Mouse (Mus musculus) 3134 (cell line): ENCODE measurements around the gene Gpatch2l.

Source experiments
- DNase-seq: peaks from one replicate; pipeline ENCODE4 v3.0.0-alpha.2; 2011; ENCODE audit warnings: low spot score; ENCODE audit not compliant: insufficient read length; ENCODE audit errors: extremely low read depth

Gpatch2l gene

DNA sequence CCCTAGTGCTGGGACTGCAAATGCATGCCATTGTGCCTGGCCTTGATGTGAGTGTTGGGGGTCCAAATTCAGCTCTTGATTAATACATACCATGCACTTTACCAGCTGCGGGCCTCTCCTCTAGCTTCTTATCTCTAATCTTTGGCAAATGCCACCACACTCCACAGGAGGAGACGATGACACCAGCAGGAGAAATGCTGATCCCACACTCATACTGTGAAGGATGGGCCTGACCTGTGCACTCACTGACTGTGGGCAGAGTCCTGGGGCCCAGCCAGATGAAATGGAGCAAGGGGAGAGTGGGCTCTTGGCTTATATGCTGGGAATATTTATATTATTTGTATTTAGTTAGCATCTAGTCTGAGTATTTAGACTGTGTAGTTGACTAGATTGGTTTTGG is 34.8 kb downstream of the Gpatch2l start:
- DNase-seq, result no peak

DNA sequence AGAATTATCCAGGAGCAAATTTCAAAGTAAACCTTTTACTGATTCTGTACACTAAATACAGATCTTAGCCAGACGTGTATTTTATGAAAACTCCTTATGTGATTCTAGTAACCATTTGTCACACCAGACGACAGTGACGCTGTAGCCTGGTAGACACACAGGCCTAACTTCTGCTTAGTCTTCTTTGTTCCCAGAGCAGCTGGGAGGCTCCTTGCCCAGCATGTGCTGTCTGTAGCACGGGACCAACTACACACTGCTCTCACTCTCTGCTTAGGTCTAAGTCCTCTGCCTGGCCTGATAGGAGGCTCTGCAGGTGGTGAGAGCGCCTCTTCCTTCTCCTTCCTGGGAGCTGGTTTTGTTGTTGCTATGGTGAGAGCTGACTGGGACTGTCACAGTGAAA is 35.2 kb downstream of the Gpatch2l start:
- no peak for DNase-seq

GRCm38 (mm10) chr12:86280000-86280399 is 38.3 kb downstream of the Gpatch2l start:
- DNase-seq, result no peak

GRCm38 (mm10) chr12:86285704-86286103 is 44.0 kb downstream of the Gpatch2l start:
- DNase-seq, result no peak

DNA sequence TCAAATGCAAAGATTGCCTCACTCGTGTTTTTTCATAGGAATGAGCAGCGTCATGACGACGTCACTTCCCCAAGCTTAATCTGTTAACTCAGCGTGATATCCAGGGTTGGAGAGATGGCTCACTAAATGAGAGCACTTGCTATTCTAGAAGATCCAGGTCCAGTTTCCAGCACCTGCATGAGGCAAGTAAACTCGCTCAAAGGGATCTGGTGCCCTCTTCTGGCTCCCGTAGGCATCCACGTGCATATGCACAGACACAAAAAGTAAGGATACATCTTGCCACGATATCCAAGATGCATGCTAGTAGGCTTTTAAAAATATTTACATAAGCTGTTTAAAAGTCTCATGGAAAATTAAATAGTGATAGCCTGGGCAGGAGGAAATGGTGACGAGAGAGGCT is 55.8 kb downstream of the Gpatch2l start:
- no peak for DNase-seq

DNA sequence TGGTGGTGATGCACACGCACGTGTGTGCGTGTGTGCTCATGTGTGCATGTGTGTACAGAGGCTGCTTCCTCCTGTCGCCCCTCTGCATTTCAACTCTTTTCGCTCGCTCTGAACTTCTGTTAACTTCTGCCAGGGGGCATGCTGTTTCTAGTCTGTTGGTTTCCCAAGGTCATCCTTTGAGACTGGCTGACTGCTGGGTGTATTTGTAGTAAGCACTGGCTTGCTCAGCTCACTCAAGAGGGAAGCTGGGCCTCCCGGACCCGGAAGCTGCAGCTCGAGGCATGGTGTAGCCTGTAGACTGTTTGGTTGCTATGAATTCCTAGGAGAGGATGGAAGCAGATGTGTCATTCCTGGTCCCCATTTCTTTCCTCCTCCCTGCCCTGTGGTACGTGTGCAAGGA is 61.3 kb downstream of the Gpatch2l start:
- no peak for DNase-seq

DNA sequence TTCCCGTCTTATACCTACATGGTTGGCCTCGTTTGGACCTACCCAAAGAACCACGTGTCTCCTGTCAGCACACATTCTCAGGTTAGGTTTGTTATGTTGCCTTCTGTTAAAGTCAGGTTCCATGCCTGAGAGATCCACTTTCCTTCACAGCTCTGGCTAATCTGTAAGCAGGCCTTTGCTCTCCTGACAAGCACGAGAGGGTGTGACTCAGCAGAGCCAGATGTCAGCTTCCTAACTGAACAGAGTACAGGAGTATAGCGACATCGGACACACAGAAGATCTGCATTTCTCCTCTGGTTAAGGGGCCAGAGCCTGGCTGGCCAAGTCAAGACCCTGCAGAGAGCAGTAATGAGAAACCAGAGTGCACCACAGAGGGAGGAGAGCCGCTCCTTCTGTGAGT is 63.4 kb downstream of the Gpatch2l start:
- no peak for DNase-seq

- no peak for DNase-seq
Observed at GRCm38 (mm10) chr12:86305635-86306243, 64.1 kb downstream of the Gpatch2l start.

DNA sequence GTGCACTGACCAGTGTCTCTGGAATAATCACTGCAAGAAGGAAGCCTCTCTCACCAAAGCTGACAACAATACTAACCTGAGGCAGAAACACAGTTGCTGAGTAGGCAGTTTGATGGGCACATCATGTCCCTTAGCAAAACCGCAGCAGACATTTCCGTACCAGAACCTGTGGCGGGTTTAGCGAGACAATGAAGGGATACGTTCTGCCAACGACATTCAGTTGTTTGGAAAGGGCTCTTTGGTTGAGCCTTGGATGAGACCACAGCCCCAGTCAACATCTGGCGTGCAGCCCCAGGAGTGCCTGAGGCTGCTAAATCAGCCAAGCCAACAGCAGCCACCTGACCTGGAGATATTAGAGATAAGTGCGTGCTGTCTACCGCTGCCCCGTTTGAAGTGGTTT is 67.8 kb downstream of the Gpatch2l start:
- no peak for DNase-seq

DNA sequence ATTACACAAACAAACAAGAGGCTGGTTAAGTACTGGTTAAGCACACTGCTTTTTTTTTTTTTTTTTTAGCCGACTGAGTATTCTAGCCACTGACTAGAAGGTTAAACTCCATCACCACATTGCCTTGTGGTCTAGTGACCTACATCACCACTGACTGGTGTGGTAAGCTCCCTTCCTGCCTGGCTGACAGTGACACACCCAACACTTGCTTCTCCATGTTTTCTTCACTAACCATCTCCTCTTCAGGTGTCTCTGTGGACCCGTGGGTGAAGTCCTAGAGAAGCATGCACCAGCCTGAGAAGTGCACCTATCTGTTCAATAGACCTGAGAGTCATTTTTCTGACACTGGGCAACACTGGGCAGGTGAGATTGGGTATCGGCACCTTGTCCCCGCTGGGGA is 68.2 kb downstream of the Gpatch2l start:
- DNase-seq, result no peak

DNA sequence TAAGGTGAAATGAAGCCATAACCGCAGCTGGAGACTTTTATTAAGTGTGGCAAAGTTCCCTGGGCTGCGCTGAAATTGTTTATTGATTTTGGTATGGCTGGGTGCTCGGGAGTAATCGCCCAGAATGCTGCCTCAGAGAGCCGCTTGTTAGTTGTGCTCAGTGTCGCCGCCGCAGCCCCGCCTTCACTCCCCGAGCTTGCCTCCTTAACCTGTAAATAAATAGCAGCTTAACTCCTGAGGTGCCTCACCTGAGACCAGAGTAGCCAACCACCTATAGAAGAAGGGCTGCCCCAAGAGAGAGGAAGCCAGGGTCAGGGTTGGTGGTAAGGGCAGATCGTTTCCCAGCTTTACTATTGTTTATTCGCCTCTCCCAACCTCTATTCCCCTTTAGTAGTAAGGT is 79.0 kb downstream of the Gpatch2l start:
- no peak for DNase-seq

DNA sequence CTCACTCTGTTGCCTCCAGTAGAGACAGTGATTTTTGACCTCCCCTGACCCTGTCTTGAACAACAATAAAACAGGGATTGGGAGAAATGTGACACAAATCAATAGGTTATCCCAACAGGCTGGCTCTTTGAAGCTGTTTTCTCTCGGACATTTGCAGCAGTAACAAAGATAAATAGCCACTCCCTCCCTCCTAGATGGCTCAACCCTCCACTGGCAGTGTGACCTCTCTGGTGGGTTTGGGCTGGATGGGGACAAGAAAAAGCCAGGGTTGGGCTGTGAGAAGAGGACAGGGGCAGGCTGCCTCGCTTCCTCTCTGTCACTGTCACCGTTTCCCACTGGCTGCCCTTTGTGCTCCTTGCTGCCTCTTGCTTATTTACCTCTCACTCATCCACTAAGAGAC is 82.6 kb downstream of the Gpatch2l start:
- DNase-seq, result no peak

DNA sequence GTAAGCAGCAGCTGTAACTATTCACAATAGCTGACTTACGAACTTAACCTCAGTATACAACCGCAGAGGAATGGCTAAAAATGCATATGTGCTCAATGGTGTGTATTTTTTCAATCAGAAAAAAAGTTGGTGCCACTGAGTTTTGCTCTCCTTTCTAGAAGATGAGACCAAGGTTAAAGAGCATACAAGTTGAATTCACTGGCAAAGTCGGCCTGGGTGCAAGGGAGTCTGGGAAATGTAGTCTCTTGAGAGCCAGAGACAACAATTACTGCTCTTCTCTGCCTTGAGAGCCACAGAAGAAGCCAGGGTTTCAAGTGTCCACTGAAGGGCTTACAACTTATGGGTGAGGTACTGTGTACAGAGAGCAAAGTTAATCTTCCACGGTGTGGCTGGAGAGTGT is 88.2 kb downstream of the Gpatch2l start:
- no peak for DNase-seq

GRCm38 (mm10) chr12:86330684-86331083 is 89.0 kb downstream of the Gpatch2l start:
- no peak for DNase-seq

- no peak for DNase-seq
Observed at GRCm38 (mm10) chr12:86331248-86331647, 89.6 kb downstream of the Gpatch2l start.

DNA sequence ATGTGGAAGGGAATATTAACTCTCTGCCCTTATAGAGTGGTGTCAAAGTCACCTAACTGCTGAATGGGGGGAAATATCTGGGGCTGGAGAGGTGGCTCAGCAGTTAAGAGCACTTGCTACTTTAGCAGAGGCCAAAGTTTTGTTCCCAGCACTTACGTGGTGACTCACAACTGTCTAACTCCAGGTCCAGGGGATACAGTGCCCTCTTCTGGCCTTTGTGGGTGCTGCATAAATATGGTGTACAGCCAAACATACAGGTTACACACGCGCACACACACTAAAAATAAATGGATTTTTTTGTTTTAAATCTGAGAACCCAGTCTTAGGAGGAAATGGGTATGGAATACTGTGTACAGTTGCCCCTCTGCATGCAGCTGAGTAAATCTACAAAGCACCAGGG is 94.6 kb downstream of the Gpatch2l start:
- no peak for DNase-seq

DNA sequence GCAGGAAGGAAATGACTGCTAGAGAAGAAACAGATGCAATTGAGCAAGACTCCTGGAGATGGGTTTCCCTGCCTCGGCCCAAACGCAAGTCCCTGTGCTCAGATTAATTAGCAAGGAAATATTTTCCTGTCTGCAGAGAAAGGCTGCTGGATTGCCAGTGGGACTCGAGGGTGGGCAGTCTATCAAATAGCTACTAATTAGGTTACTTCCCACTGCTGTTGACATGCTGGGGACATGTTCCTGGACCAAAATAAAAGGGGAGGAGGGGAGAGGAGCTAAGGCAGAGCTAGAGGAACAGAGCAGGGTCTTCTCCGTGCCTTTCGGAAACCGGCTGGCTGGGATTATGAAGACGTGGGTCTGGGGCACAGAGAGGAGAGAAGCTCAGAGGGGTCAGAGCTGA is 95.2 kb downstream of the Gpatch2l start:
- DNase-seq, result no peak
